Mouse (Mus musculus): Measurements from ENCODE around the gene Nfkbia. TPM values are rescaled to one million over a fixed set of nuclear protein-coding genes. Genes with fewer than 3 reads are reported as not detected.
A peak's percentile ranks its signal among the peaks of the same experiment; 100 is the strongest.

Nfkbia gene
- polyA plus RNA-seq, 1 experiment from 2014 or later: 38.5 TPM

DNA sequence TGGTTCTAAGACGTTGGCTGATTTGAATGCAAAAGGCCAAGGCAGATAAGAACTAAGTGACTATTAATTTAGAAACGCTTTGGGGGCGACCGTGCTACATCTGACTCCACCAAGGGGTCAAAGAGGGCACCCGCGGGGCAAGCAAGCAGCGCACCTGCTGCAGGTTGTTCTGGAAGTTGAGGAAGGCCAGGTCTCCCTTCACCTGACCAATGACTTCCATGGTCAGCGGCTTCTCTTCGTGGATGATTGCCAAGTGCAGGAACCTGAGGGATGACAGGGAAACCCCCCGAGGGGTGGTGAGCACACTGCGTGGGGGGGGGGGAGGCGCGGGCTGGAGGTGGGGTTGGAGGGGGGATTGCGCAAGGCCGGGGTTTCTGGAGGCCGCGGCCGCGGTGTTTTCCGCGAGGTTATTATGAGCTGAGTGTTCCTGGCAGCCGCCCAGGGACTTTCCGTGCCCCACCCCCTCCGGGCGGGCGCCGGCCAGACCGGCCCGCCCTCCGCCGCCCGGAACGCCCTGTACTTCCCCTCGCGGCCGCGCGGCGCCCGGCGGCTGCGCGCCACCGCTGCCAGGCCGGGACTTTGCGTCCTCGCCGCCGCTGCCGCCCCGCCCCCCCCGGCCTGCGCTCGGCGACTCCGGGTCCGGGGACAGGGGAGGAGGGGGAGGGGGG is 797 bp downstream of the Nfkbia start:
- peak overlapping the region; percentile 100 for H3K27ac ChIP-seq (ENCODE audit: low read depth)
- DNase-seq (peak; percentile 98), ATAC-seq (peak; percentile 86)
- H3K4me3 ChIP-seq (ENCODE audit: low read depth, low read length): peak overlapping the region; percentile 99
- peaks cover 35% of the 10 kb centered on the region for H3K4me1 ChIP-seq (ENCODE audit: insufficient read depth)
- TF ChIP-seq CTCF (IDR thresholded peaks at IDR 0.05; ENCODE audit: low read depth): no peak
- peak; percentile 50; the same call in 1 of the 2 replicates for TF ChIP-seq EP300 (IDR thresholded peaks at IDR 0.05; ENCODE audit: low read depth)
- no peaks in the 10 kb centered on the region for H3K9me3 ChIP-seq (ENCODE audit: low read length)
- H3K9ac ChIP-seq (replicated peaks): peak overlapping the region; percentile 99
- WGBS (ENCODE audit: insufficient replicate concordance): 1% methylated on average over 22 of the region's 57 CpGs
- H3K36me3 ChIP-seq (replicated peaks; ENCODE audit: insufficient read depth, low read length): peaks cover 41% of the 10 kb centered on the region
- H3K27me3 ChIP-seq (ENCODE audit: insufficient read depth, low read length): peaks cover 10% of the 10 kb centered on the region; the same call in 1 of the 2 replicates
- peak overlapping the region; percentile 95 for H3K4me2 ChIP-seq (ENCODE audit: low read depth, low read length)

DNA sequence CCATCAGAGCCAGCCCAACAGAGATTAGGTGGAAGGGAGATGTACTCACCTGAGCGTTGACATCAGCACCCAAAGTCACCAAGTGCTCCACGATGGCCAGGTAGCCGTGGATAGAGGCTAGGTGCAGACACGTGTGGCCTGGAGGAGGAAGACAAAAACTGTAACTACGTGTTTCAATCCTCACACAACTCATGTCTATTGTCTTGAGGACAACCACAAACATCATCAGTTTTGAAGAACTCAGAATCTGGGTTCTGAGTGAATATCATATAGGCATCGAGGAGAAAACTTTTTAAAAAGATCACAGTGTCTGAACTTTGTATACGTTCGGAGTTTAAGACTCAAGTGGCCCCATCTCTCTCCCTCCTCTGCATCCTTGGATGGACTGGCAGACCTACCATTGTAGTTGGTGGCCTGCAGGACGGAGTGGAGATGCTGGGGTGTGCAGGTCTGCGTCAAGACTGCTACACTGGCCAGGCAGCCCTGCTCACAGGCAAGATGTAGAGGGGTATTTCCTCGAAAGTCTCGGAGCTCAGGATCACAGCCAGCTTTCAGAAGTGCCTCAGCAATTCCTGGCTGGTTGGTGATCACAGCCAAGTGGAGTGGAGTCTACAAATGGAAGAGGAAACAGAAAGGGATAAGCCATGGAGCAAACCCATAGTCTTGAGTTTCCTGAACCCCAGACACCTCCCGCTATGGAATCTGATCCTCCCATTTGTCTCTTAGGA is 1.6 kb downstream of the Nfkbia start:
- Histone ChIP-seq H3K27ac (ENCODE audit: low read depth) (peak overlapping the region; percentile 96), H3K4me1 (ENCODE audit: insufficient read depth) (peaks cover 35% of the 10 kb centered on the region), H3K9ac (replicated peaks) (peak overlapping the region; percentile 81), H3K36me3 (replicated peaks; ENCODE audit: insufficient read depth, low read length) (peaks cover 43% of the 10 kb centered on the region), H3K9me3 (ENCODE audit: low read length) (no peaks in the 10 kb centered on the region), H3K27me3 (ENCODE audit: insufficient read depth, low read length) (peaks cover 2% of the 10 kb centered on the region; the same call in 1 of the 2 replicates), H3K4me3 (ENCODE audit: low read depth, low read length) (peak overlapping the region; percentile 99), H3K4me2 (ENCODE audit: low read depth, low read length) (peak overlapping the region; percentile 95)
- no peak for ATAC-seq
- TF ChIP-seq EP300 (IDR thresholded peaks at IDR 0.05; ENCODE audit: low read depth) (no peak), CTCF (IDR thresholded peaks at IDR 0.05; ENCODE audit: low read depth) (no peak)
- WGBS (ENCODE audit: insufficient replicate concordance): 82% methylated on average over 13 of the region's 13 CpGs
- no peak for DNase-seq

DNA sequence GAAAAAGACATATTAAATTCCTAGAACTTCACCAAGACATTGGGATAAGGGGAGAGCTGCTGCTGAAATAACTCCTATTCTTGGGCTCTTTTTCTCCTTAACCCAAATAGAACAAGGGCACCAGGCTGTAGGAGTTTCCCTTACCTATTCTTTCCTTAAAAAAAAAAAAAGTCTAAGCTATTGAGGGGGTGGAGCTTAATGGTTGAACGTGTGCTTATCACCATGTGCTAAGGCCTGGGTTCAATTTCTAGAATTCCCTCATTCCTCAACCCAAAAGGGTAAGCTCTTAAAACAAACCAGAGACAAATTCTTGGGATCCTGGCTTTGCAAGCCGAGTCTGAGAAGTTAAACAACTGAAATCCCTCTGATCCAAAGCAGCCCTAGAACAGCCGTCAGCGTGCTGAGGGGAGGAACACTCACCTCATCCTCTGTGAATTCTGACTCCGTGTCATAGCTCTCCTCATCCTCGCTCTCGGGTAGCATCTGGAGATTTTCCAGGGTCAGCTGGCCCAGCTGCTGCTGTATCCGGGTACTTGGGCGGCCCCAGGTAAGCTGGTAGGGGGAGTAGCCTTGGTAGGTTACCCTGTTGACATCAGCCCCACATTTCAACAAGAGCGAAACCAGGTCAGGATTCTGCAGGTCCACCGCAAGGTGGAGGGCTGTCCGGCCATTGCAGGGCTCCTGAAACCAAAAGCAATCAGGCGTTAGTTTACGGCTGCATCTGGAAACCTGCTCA is 2.3 kb downstream of the Nfkbia start:
- Histone ChIP-seq H3K4me1 (ENCODE audit: insufficient read depth) (peaks cover 33% of the 10 kb centered on the region), H3K9me3 (ENCODE audit: low read length) (no peaks in the 10 kb centered on the region), H3K9ac (replicated peaks) (peak overlapping the region; percentile 81), H3K27me3 (ENCODE audit: insufficient read depth, low read length) (no peaks in the 10 kb centered on the region), H3K4me2 (ENCODE audit: low read depth, low read length) (peak overlapping the region; percentile 95), H3K4me3 (ENCODE audit: low read depth, low read length) (peak overlapping the region; percentile 99), H3K27ac (ENCODE audit: low read depth) (peak overlapping the region; percentile 96), H3K36me3 (replicated peaks; ENCODE audit: insufficient read depth, low read length) (peaks cover 43% of the 10 kb centered on the region)
- 83% methylated on average over 14 of the region's 14 CpGs for WGBS (ENCODE audit: insufficient replicate concordance)
- ATAC-seq (no peak), DNase-seq (no peak)
- TF ChIP-seq EP300 (IDR thresholded peaks at IDR 0.05; ENCODE audit: low read depth) (no peak), CTCF (IDR thresholded peaks at IDR 0.05; ENCODE audit: low read depth) (no peak)

DNA sequence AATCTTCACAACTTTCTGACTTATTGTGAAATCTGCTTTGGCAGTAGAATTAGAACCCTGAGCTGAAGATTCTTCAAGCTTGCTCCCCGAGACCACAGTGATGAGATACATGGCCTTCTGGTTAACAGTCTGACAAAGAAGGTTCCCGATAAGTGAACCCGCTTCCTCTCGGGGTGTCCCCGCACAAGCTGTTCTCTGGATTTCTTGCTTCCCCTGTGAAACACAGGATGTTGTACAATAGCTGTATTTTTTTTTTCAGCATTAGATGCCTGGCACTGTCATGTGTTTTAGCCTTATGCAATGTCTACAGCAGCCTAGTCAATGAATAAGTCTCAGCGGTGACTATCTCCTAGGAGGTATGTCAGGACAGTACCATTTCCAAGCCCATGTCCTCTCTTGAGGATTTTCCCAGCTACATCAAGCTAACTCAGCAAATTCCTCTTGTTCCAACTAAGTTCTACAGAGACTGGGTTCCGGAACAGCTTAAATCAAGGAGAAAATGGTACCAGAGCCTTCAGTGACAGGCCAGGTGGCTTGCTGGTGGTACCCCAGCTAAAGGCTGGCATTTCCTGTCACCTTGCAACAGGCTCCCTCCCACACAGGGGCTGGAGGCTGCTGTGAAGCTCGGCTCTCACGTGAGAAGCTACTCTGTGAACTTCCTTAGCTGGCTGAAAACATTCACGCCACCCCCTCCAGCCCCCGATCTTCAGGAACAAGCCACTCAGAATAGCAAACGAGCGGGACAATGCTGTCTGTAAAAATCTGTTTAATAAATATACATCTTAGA is 3.6 kb downstream of the Nfkbia start:
- H3K9me3 ChIP-seq (ENCODE audit: low read length): no peaks in the 10 kb centered on the region
- peak overlapping the region; percentile 96 for H3K27ac ChIP-seq (ENCODE audit: low read depth)
- TF ChIP-seq EP300 (IDR thresholded peaks at IDR 0.05; ENCODE audit: low read depth) (peak; percentile 92), CTCF (IDR thresholded peaks at IDR 0.05; ENCODE audit: low read depth) (no peak)
- H3K36me3 ChIP-seq (replicated peaks; ENCODE audit: insufficient read depth, low read length): peaks cover 43% of the 10 kb centered on the region
- no peaks in the 10 kb centered on the region for H3K27me3 ChIP-seq (ENCODE audit: insufficient read depth, low read length)
- no peak overlapping the region for H3K9ac ChIP-seq (replicated peaks)
- H3K4me2 ChIP-seq (ENCODE audit: low read depth, low read length): peak overlapping the region; percentile 95
- 48% methylated on average over 13 of the region's 13 CpGs for WGBS (ENCODE audit: insufficient replicate concordance)
- peak overlapping the region; percentile 99; the same call in 1 of the 2 replicates for H3K4me3 ChIP-seq (ENCODE audit: low read depth, low read length)
- H3K4me1 ChIP-seq (ENCODE audit: insufficient read depth): peaks cover 33% of the 10 kb centered on the region
- ATAC-seq (no peak), DNase-seq (peak; percentile 40)

DNA sequence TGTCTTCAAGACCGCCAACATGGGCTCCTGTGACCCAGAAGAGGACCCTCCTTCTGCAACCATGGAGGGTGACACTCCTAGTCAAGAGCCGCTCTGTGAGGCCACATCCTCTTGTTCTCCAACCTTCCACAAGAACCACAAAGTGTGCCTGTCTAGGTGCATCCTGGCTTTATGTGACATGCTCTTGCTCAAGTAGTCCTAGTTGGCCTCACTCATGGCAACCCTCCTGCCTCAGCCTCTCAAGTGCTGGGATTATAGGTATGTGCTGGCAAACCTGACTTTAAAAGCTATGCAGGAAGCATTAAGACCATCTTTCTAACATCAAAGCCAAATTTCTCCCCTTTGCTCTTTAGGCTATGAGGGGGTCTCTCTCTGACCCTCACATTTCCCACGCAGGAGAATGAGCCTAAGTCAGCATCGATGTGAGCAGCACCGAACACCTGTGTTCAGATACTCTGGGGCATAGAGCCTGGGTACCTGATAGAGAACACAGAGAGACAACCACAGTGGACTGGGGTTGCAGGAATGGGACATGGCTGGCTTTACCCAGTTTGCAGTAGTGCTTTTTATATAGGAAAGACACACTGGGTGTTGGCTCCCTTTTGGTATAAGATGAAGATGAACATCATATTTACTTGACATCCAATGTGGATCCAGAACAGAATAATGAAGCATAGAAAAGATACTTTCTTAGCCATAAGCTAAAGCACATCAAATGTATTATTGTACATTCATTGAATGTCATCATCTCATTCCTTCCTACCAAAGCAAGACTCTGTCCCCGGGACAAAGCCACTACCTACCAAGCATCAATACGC is 4.4 kb downstream of the Nfkbia start:
- DNase-seq (no peak), ATAC-seq (no peak)
- Histone ChIP-seq H3K4me3 (ENCODE audit: low read depth, low read length) (no peak overlapping the region), H3K27me3 (ENCODE audit: insufficient read depth, low read length) (no peaks in the 10 kb centered on the region), H3K27ac (ENCODE audit: low read depth) (peak overlapping the region; percentile 77), H3K9ac (replicated peaks) (no peak overlapping the region), H3K4me2 (ENCODE audit: low read depth, low read length) (0 out of 2 replicates have a peak overlapping the region, but pooled peaks have one; percentile 11), H3K4me1 (ENCODE audit: insufficient read depth) (peaks cover 28% of the 10 kb centered on the region), H3K36me3 (replicated peaks; ENCODE audit: insufficient read depth, low read length) (peaks cover 43% of the 10 kb centered on the region), H3K9me3 (ENCODE audit: low read length) (no peaks in the 10 kb centered on the region)
- TF ChIP-seq CTCF (IDR thresholded peaks at IDR 0.05; ENCODE audit: low read depth): no peak
- TF ChIP-seq EP300 (IDR thresholded peaks at IDR 0.05; ENCODE audit: low read depth): no peak
- 81% methylated on average over 7 of the region's 7 CpGs for WGBS (ENCODE audit: insufficient replicate concordance)

Measured in liver, postnatal 0 days (tissue).